Mouse (Mus musculus) stomach, postnatal 0 days (tissue): Measurements from ENCODE around the gene Nfib.

ENCODE experiments used
- CTCF ChIP-seq: IDR thresholded peaks from 2 replicates; pipeline ENCODE4 v1.5.1; 2016; ENCODE audit warnings: antibody characterized with exemption, low read depth, mild to moderate bottlenecking, moderate library complexity
- EP300 ChIP-seq: optimal IDR thresholded peaks from 2 replicates; pipeline ENCODE3; 2016; ENCODE audit warnings: antibody characterized with exemption

- TF ChIP-seq EP300 (no peak), CTCF (peak; percentile 92)
These were observed 163.5 kb downstream of the Nfib start for GRCm38 (mm10) chr4:82541894-82542510.
